Mouse (Mus musculus) CD4-positive helper T cell, adult 2 months (primary cell): ENCODE measurements around the gene Borcs7.

Experiments
- DNase-seq: peaks from one replicate; pipeline ENCODE4 v3.0.0-alpha.2; 2012; ENCODE audit warnings: low read depth, missing footprints, low spot score

The Borcs7 gene

GRCm38 (mm10) chr19:46689460-46690372 lies at the start of gene Borcs7:
Borcs7 (plus strand) TSS chr19:46689906.
- peak; percentile 84 for DNase-seq

GRCm38 (mm10) chr19:46640780-46641179 lies 48.9 kb upstream of the Borcs7 start:
- DNase-seq = no peak

- DNase-seq = no peak
Measured at GRCm38 (mm10) chr19:46641420-46642085, 48.2 kb upstream of the Borcs7 start.

- DNase-seq = no peak
Measured at GRCm38 (mm10) chr19:46642136-46642753, 47.5 kb upstream of the Borcs7 start.

GRCm38 (mm10) chr19:46643236-46643635 lies 46.5 kb upstream of the Borcs7 start:
- no peak for DNase-seq

- no peak for DNase-seq
Measured at GRCm38 (mm10) chr19:46644343-46644792, 45.3 kb upstream of the Borcs7 start.

- no peak for DNase-seq
Measured at GRCm38 (mm10) chr19:46644793-46645602, 44.7 kb upstream of the Borcs7 start.

- DNase-seq = no peak
Measured at GRCm38 (mm10) chr19:46646041-46646481, 43.6 kb upstream of the Borcs7 start.

GRCm38 (mm10) chr19:46647254-46647653 lies 42.5 kb upstream of the Borcs7 start:
- DNase-seq = no peak

- DNase-seq = no peak
Measured at GRCm38 (mm10) chr19:46647850-46648249, 41.9 kb upstream of the Borcs7 start.

GRCm38 (mm10) chr19:46648565-46648964 lies 41.1 kb upstream of the Borcs7 start:
- DNase-seq = no peak

GRCm38 (mm10) chr19:46653188-46653587 lies 36.5 kb upstream of the Borcs7 start:
- DNase-seq = no peak

- DNase-seq = peak; percentile 26
Measured at GRCm38 (mm10) chr19:46653616-46654235, 36.0 kb upstream of the Borcs7 start.

- no peak for DNase-seq
Measured at GRCm38 (mm10) chr19:46655626-46656025, 34.1 kb upstream of the Borcs7 start.

GRCm38 (mm10) chr19:46656151-46656840 lies 33.4 kb upstream of the Borcs7 start:
- no peak for DNase-seq

GRCm38 (mm10) chr19:46657339-46658020 lies 32.2 kb upstream of the Borcs7 start:
- peak; percentile 48 for DNase-seq

- no peak for DNase-seq
Measured at GRCm38 (mm10) chr19:46658348-46658747, 31.4 kb upstream of the Borcs7 start.

- DNase-seq = no peak
Measured at GRCm38 (mm10) chr19:46658851-46659250, 30.9 kb upstream of the Borcs7 start.

GRCm38 (mm10) chr19:46661511-46661910 lies 28.2 kb upstream of the Borcs7 start:
- no peak for DNase-seq

GRCm38 (mm10) chr19:46662214-46662613 lies 27.5 kb upstream of the Borcs7 start:
- no peak for DNase-seq
